Mouse (Mus musculus) limb, embryonic 11.5 days (tissue): ENCODE measurements around the gene Sh2d5. TPM values are rescaled to one million over a fixed set of nuclear protein-coding genes. Genes with fewer than 3 reads are reported as not detected.

Experiments used
- ATAC-seq: fragments of 200-750 bp; cut with Nextera tagmentation; 2 replicates; pipeline ENCODE4 v1.8.0; 2017; ENCODE audit warnings: low read depth; ENCODE audit not compliant: insufficient number of reproducible peaks, low FRiP score, low TSS enrichment
- DNase-seq: peaks from one replicate; pipeline ENCODE4 v3.0.0-alpha.2; 2015; ENCODE audit warnings: low spot score
- H3K27ac ChIP-seq: fragments of 300-500 bp; sonication (generic); replicated peaks from 2 replicates; pipeline ENCODE4 v1.5.1; 2014; ENCODE audit warnings: low read depth, mild to moderate bottlenecking, low read length
- H3K27me3 ChIP-seq: fragments of 300-500 bp; sonication (generic); 2 replicates; pipeline ENCODE4 v1.6.1; 2014; ENCODE audit warnings: mild to moderate bottlenecking, low read length, mixed read lengths; ENCODE audit not compliant: control insufficient read depth, insufficient read depth
- H3K36me3 ChIP-seq: fragments of 300-500 bp; sonication (generic); 2 replicates; pipeline ENCODE4 v1.6.1; 2014; ENCODE audit warnings: mild to moderate bottlenecking, low read length, moderate library complexity, mixed read lengths; ENCODE audit not compliant: control insufficient read depth, insufficient read depth
- H3K4me1 ChIP-seq: fragments of 300-500 bp; sonication (generic); 2 replicates; pipeline ENCODE4 v1.6.1; 2014; ENCODE audit warnings: low read length, mixed read lengths; ENCODE audit not compliant: control insufficient read depth, insufficient read depth
- H3K4me2 ChIP-seq: fragments of 300-500 bp; sonication (generic); 2 replicates; pipeline ENCODE4 v1.6.1; 2014; ENCODE audit warnings: low read depth, mild to moderate bottlenecking, moderate library complexity; ENCODE audit not compliant: severe bottlenecking
- H3K4me3 ChIP-seq: fragments of 300-500 bp; sonication (generic); 2 replicates; pipeline ENCODE4 v1.5.1; 2014; ENCODE audit warnings: low read depth, low read length
- H3K9ac ChIP-seq: fragments of 300-500 bp; sonication (generic); 2 replicates; pipeline ENCODE4 v1.6.1; 2014; ENCODE audit warnings: mild to moderate bottlenecking, low read length
- H3K9me3 ChIP-seq: fragments of 300-500 bp; sonication (generic); 2 replicates; pipeline ENCODE4 v1.6.1; 2016; ENCODE audit warnings: low read length; ENCODE audit not compliant: control insufficient read depth
- WGBS: fragments of 180-500 bp; shearing (Covaris S2); extraction: QIAGEN DNeasy Blood & Tissue Kit; methylation state at CpG from one replicate; pipeline ENCODE4 v1.1.7; 2014; 5-methylcytosine and 5-hydroxymethylcytosine counted together
- polyA plus RNA-seq: library from polyadenylated mRNA; unstranded; fragments of >200 nt; fragmentation: Nextera tagmentation; extraction: Ambion mirVana; gene quantifications from 2 replicates; pipeline ENCODE4 v1.2.1, GENCODE M21; 2014

Sh2d5 gene
- 1.3 and 1.4 TPM in 2 replicates for polyA plus RNA-seq

DNA sequence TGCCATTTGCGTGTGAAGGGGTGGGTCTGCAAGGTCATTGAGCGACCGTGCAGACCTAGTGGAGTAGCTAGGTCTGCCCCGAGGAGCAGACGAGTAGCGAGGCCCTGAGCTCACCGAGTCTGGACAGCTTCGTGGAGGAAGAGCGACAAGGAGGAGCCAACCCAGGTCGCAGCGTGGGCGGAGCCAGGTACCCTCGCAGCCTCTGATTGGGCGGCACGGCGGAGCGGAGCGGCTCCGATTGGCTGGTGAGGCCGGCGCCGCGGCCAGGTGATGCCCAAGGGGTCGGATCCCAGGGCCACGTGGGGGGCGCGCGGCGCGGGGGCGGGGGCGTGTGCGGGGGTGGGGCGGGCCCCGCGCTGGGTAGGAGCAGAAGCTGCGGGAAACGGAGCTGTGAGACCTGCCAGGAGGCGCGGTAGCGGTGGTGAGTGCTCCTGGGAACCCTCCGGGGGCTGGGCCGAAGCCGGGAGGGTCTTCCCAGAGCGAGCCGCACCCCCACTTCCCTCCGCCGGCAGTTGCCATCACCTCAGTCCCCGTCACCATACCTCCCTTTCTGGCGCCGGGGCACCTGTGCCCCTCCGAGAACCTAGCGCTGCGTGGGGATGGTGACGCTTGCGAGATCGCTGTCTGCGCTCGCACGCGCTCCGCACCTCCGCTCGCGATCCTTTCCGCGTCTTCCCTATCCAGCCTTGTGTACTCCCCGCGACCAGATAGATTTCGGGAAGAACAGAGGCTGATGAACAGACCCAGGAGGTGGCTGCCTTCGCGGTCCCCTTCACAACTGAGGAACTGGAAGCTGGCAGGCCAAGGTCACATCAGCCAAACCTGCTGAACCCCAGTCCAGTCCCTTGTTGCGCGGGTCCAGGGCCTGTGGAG is at the start of gene Sh2d5, which contains the start of gene Kif17:
TSS of gene Sh2d5 (plus strand) at position 316 of the 873 bp plus-strand sequence.
TSS of gene Kif17 (plus strand) at position 348 of the 873 bp plus-strand sequence.
- Histone ChIP-seq H3K27ac (no peak within 1 kb of the TSS), H3K9ac (peak within 1 kb of the TSS; percentile 34; the same call in 1 of the 2 replicates), H3K36me3 (peaks cover 10% of the 10 kb centered on the region), H3K27me3 (peaks cover 20% of the 10 kb centered on the region), H3K4me1 (peaks cover 35% of the 10 kb centered on the region), H3K4me2 (peak within 1 kb of the TSS; percentile 93), H3K9me3 (no peaks in the 10 kb centered on the region), H3K4me3 (peak within 1 kb of the TSS; percentile 49)
- ATAC-seq (peak; percentile 80), DNase-seq (peak; percentile 89)
- 1% methylated on average over 61 of the region's 74 CpGs for WGBS

DNA sequence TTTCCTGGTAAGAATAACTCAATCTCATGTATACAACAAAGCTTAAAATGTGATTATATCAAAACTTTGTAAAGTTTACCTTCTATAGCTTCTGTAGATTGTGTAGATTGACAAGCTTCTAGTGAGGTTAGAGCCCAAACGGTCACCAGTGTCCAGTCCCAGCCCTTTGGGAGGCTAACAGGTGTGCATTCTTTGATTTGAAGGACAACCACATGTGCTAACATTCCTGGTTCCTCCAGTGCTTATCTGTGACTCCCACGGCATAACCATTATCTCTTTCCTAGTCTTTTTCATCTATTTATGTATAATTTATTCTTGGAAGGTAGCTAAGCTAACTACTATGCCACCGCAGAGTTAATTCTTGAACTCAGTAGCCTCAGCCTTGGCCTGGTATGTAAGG is 49.4 kb upstream of the Sh2d5 start:
- Histone ChIP-seq H3K36me3 (peaks cover 33% of the 10 kb centered on the region; the same call in 1 of the 2 replicates), H3K27ac (no peak overlapping the region), H3K27me3 (no peaks in the 10 kb centered on the region), H3K4me3 (no peak overlapping the region), H3K9me3 (no peaks in the 10 kb centered on the region), H3K4me2 (no peak overlapping the region), H3K9ac (no peak overlapping the region), H3K4me1 (no peaks in the 10 kb centered on the region)
- 87% methylated on average over 3 of the region's 3 CpGs for WGBS
- ATAC-seq (no peak), DNase-seq (no peak)

DNA sequence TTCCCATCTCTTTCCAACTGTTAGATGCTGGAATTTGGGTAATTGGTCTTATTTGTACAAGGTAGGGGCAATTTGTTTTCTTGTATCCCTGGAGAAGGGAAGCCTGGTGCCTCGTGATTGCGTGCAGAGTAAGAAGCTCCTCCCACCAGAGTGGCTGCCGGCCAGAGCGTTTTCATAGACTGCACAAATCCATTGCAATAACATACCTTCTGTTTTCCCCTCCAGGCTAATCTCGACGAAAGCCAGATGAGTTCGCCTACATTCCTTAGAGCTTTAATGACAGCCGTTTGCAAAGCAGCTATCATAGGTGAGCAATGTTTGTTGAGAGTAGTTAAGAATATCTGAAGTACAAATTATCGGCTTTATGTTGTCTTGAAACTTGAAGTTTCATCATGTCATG is 48.5 kb upstream of the Sh2d5 start:
- H3K27me3 ChIP-seq: no peaks in the 10 kb centered on the region
- H3K4me2 ChIP-seq: no peak overlapping the region
- H3K27ac ChIP-seq: no peak overlapping the region
- peaks cover 27% of the 10 kb centered on the region; the same call in 1 of the 2 replicates for H3K36me3 ChIP-seq
- H3K9me3 ChIP-seq: no peaks in the 10 kb centered on the region
- no peaks in the 10 kb centered on the region for H3K4me1 ChIP-seq
- H3K9ac ChIP-seq: no peak overlapping the region
- 79% methylated on average over 9 of the region's 9 CpGs for WGBS
- ATAC-seq (no peak), DNase-seq (no peak)
- H3K4me3 ChIP-seq: no peak overlapping the region

DNA sequence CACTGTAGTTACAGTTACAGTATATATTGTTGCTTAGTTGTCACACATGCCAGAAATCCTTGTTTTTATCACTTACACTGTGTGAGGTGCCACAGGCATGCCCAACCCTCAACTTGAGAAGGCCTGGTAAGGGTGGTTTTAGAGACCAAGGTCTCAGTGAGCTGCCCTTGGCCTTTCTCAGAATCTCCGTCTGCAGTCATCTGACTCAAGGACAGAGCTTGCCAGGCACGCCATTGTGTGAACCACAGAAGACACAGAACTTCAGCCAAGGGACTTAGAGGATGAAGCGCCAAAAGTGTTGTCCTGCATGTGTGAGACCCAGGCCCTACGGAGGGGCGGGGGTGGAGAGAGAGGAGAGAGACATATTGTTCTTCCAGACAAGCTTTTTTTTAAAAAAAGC is 40.1 kb upstream of the Sh2d5 start:
- DNase-seq (no peak), ATAC-seq (no peak)
- Histone ChIP-seq H3K4me3 (no peak overlapping the region), H3K27me3 (no peaks in the 10 kb centered on the region), H3K4me2 (no peak overlapping the region), H3K27ac (no peak overlapping the region), H3K36me3 (peaks cover 5% of the 10 kb centered on the region; the same call in 1 of the 2 replicates), H3K9ac (no peak overlapping the region), H3K4me1 (no peaks in the 10 kb centered on the region), H3K9me3 (no peaks in the 10 kb centered on the region)
- WGBS: 91% methylated on average over 5 of the region's 5 CpGs

DNA sequence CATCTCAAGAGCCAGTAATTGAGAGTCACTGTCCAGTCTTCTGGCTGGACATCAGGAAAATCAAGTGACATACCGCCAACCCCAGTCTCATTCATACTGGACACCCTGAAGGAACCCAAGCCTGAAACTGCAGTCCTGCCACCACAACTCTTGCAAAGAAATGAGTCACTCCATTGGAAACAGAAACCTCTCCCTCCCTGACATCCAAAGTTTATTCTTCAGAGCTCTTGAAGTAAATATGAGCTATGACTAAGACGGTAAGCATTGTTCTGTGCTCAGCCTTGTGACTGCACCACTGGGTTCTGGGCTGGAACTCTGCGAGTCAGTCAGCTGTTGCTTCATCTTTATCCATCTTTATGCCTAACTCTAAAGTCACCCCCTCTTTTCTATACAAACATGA is 36.3 kb upstream of the Sh2d5 start:
- no peaks in the 10 kb centered on the region for H3K9me3 ChIP-seq
- no peak overlapping the region for H3K9ac ChIP-seq
- no peak for ATAC-seq
- 85% methylated on average over 3 of the region's 3 CpGs for WGBS
- H3K4me2 ChIP-seq: no peak overlapping the region
- H3K27me3 ChIP-seq: no peaks in the 10 kb centered on the region
- H3K27ac ChIP-seq: no peak overlapping the region
- no peak overlapping the region for H3K4me3 ChIP-seq
- peaks cover 5% of the 10 kb centered on the region; the same call in 1 of the 2 replicates for H3K36me3 ChIP-seq
- H3K4me1 ChIP-seq: peaks cover 7% of the 10 kb centered on the region
- no peak for DNase-seq

DNA sequence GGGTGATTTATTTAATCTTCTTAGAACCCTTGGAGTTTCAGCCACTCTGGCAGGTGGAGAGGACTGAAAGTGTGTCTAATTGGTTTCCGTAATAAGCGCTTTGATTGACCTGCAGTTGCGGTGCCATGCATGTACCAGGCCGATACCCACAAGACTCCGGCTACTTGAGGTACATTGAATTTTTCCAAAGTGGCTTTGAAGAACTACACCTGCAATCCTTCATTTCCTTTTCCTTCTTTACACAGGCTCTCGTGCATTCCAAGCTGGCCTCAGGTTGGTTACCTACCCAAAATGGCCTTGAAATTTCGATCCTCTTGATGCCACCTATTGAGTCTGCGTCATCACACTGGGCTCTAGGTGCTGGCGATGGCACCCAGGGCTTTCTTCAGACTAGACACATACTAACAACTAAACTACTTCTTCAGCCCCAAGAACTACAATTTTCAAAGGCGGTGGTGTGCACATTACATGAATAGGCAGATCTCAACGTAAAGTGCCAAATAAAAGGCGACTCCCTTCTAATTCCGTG is 34.5 kb upstream of the Sh2d5 start:
- Histone ChIP-seq H3K9ac (peak overlapping the region; percentile 97), H3K4me2 (peak overlapping the region; percentile 79), H3K27ac (peak overlapping the region; percentile 97), H3K27me3 (no peaks in the 10 kb centered on the region), H3K4me1 (peaks cover 7% of the 10 kb centered on the region), H3K4me3 (peak overlapping the region; percentile 94), H3K9me3 (no peaks in the 10 kb centered on the region), H3K36me3 (no peaks in the 10 kb centered on the region)
- DNase-seq: no peak
- ATAC-seq: no peak
- WGBS: 50% methylated on average over 13 of the region's 13 CpGs

DNA sequence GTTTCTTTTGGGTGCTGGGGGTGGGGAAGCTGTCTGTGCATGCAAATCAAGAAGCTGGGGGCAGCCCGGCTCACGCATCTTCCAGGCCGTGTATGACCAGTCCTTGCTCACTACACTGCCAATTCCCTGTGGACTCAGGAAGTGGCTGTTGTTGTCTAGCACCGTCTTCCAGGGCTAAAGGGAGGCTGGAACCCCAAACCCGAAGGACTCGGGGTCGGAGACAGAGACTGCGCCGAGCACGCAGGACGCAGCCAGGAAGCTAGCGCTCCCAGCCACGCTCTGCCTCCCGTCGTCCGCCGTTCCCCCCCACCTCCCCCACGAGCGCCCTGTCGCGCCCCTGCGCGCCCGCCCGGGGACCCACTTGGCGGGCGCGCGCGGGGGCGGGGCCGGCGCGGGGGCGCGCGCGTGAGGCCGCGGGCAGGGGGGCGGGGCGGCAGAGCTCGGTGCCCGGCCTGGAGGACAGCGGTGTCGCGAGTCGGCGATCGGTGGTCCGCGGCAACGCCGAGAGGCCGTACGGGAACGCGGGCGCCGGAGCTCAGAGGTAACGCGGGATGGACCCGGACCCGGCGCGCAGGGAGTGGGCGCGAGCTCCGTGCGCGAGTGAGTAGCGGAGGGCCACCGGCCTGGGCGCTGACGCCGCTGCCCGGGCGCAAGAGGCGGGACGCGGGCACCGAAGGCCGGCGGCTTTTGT is 33.9 kb upstream of the Sh2d5 start, which contains the start of gene Hp1bp3:
TSS of gene Hp1bp3 (plus strand) at position 97 of the 691 bp plus-strand sequence.
- Histone ChIP-seq H3K27me3 (no peaks in the 10 kb centered on the region), H3K9me3 (no peaks in the 10 kb centered on the region), H3K9ac (peak within 1 kb of the TSS; percentile 97), H3K27ac (peak within 1 kb of the TSS; percentile 97), H3K4me2 (peak within 1 kb of the TSS; percentile 84), H3K4me1 (peaks cover 7% of the 10 kb centered on the region), H3K4me3 (peak within 1 kb of the TSS; percentile 94), H3K36me3 (no peaks in the 10 kb centered on the region)
- peak; percentile 85 for DNase-seq
- ATAC-seq: peak; percentile 61
- under 1% methylated on average over 33 of the region's 84 CpGs for WGBS

DNA sequence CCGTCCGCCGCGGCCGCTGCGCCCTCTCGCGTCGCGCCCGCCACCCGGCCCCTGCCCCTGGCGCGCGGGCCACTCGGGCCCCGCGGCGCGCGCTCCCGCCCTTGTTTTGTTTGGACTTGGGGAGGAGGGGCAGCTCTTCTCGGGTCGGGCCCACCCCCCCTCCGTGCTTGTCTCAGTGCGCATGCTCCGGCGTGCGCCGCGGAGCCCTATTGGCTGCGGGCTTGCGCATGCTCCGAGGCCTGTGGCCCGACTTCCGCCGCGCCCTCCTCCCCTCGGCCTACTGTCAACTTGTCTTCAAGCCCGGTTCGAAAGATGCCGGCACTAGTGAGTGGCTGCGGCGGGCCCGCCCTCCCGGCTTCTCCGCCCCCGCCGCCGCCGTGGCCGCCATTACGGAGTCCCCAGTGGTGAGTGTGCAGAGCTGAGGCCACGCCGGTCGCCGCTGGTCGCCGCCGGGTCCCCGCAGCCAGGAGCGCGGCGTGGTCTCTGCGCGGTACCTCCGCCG is 33.3 kb upstream of the Sh2d5 start:
- H3K4me1 ChIP-seq: peaks cover 7% of the 10 kb centered on the region
- no peaks in the 10 kb centered on the region for H3K36me3 ChIP-seq
- no peaks in the 10 kb centered on the region for H3K27me3 ChIP-seq
- peak; percentile 93 for ATAC-seq
- no peaks in the 10 kb centered on the region for H3K9me3 ChIP-seq
- peak overlapping the region; percentile 97 for H3K27ac ChIP-seq
- WGBS: under 1% methylated on average over 58 of the region's 68 CpGs
- peak overlapping the region; percentile 84 for H3K4me2 ChIP-seq
- peak overlapping the region; percentile 97 for H3K9ac ChIP-seq
- peak overlapping the region; percentile 94 for H3K4me3 ChIP-seq
- DNase-seq: peak; percentile 99
